Mouse (Mus musculus) hindbrain, embryonic 15.5 days (tissue): ENCODE measurements around the gene Peli1. TPM values are rescaled to one million over a fixed set of nuclear protein-coding genes. Genes with fewer than 3 reads are reported as not detected.

ENCODE experiments used
- ATAC-seq: fragments of 200-750 bp; cut with Nextera tagmentation; 2 replicates; pipeline ENCODE4 v1.8.0; 2017; ENCODE audit warnings: low read depth, moderate number of reproducible peaks, moderate TSS enrichment; ENCODE audit not compliant: low FRiP score
- H3K27ac ChIP-seq: fragments of 300-500 bp; sonication (generic); replicated peaks from 2 replicates; pipeline ENCODE4 v1.5.1; 2015; ENCODE audit warnings: mild to moderate bottlenecking, inconsistent platforms
- H3K27me3 ChIP-seq: fragments of 300-500 bp; sonication (generic); 2 replicates; pipeline ENCODE4 v1.6.1; 2015; ENCODE audit warnings: control low read depth, inconsistent platforms
- H3K36me3 ChIP-seq: fragments of 300-500 bp; sonication (generic); 2 replicates; pipeline ENCODE4 v1.6.1; 2015; ENCODE audit warnings: control low read depth, inconsistent platforms
- H3K4me1 ChIP-seq: fragments of 300-500 bp; sonication (generic); replicated peaks from 2 replicates; pipeline ENCODE4 v1.6.1; 2015; ENCODE audit warnings: control low read depth, inconsistent platforms
- H3K4me2 ChIP-seq: fragments of 300-500 bp; sonication (generic); 2 replicates; pipeline ENCODE4 v1.6.1; 2015; ENCODE audit warnings: moderate library complexity, mild to moderate bottlenecking, inconsistent platforms
- H3K4me3 ChIP-seq: fragments of 300-500 bp; sonication (generic); 2 replicates; pipeline ENCODE4 v1.5.1; 2015; ENCODE audit warnings: mild to moderate bottlenecking, inconsistent platforms
- H3K9ac ChIP-seq: fragments of 300-500 bp; sonication (generic); 2 replicates; pipeline ENCODE4 v1.6.1; 2015; ENCODE audit warnings: inconsistent platforms
- H3K9me3 ChIP-seq: fragments of 300-500 bp; sonication (generic); 2 replicates; pipeline ENCODE4 v1.6.1; 2016; ENCODE audit warnings: control low read depth, inconsistent platforms
- WGBS: fragments of 180-500 bp; shearing (Covaris S2); methylation state at CpG from one replicate; pipeline ENCODE4 v1.1.7; 2015; 5-methylcytosine and 5-hydroxymethylcytosine counted together
- polyA plus RNA-seq: library from polyadenylated mRNA; unstranded; fragments of >200 nt; fragmentation: Nextera tagmentation; extraction: Ambion mirVana; gene quantifications from 2 replicates; pipeline ENCODE4 v1.2.1, GENCODE M21; 2015

Peli1 gene
- polyA plus RNA-seq, 1 experiment from 2014 or later, result 67.0 TPM

- Histone ChIP-seq H3K4me1 (no peaks in the 10 kb centered on the region), H3K9me3 (no peaks in the 10 kb centered on the region), H3K4me2 (no peak overlapping the region), H3K27me3 (no peaks in the 10 kb centered on the region), H3K27ac (no peak overlapping the region), H3K4me3 (no peak overlapping the region), H3K9ac (no peak overlapping the region), H3K36me3 (no peaks in the 10 kb centered on the region)
- 85% methylated on average over 2 of the region's 2 CpGs for WGBS
- ATAC-seq, result no peak
Observed at GRCm38 (mm10) chr11:21122399-21122798, 31.3 kb downstream of the Peli1 start.

DNA sequence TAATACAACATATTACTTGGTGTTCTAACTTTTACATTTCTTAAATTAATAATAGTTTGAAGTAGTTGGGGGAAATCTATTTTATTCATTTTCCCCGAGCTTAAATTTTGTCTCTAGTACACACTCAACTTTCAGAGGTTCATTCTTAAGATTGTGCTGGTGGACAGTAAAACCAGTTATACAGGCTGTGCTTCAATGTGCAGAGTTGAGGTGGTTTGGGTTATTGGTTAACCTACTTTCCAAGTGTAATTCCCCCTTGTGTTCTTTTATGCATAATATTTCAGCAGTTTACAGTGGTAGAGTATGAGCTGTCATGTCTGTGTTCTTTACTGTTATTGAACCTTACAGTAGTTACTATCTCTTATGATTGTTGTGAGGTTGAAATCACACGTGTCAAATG lies 40.6 kb downstream of the Peli1 start:
- Histone ChIP-seq H3K9ac (no peak overlapping the region), H3K4me3 (no peak overlapping the region), H3K27me3 (no peaks in the 10 kb centered on the region), H3K9me3 (no peaks in the 10 kb centered on the region), H3K27ac (no peak overlapping the region), H3K36me3 (peaks cover 6% of the 10 kb centered on the region), H3K4me1 (no peaks in the 10 kb centered on the region), H3K4me2 (no peak overlapping the region)
- ATAC-seq, result no peak
- WGBS, result 91% methylated on average over 2 of the region's 2 CpGs

- WGBS, result 79% methylated on average over 2 of the region's 2 CpGs
- no peak overlapping the region for H3K9ac ChIP-seq
- H3K4me2 ChIP-seq, result no peak overlapping the region
- no peaks in the 10 kb centered on the region for H3K9me3 ChIP-seq
- ATAC-seq, result no peak
- H3K36me3 ChIP-seq, result peaks cover 18% of the 10 kb centered on the region
- no peaks in the 10 kb centered on the region for H3K27me3 ChIP-seq
- no peak overlapping the region for H3K4me3 ChIP-seq
- H3K4me1 ChIP-seq, result no peaks in the 10 kb centered on the region
- H3K27ac ChIP-seq, result no peak overlapping the region
Observed at GRCm38 (mm10) chr11:21134875-21135451, 43.9 kb downstream of the Peli1 start.

GRCm38 (mm10) chr11:21139453-21139852 lies 48.4 kb downstream of the Peli1 start:
- WGBS, result 97% methylated on average over 1 of the region's 1 CpGs
- ATAC-seq, result no peak

GRCm38 (mm10) chr11:21141242-21141641 lies 50.2 kb downstream of the Peli1 start:
- Histone ChIP-seq H3K4me1 (no peaks in the 10 kb centered on the region), H3K4me3 (no peak overlapping the region), H3K4me2 (no peak overlapping the region), H3K9me3 (no peaks in the 10 kb centered on the region), H3K36me3 (peaks cover 30% of the 10 kb centered on the region), H3K9ac (no peak overlapping the region), H3K27ac (no peak overlapping the region), H3K27me3 (no peaks in the 10 kb centered on the region)
- 95% methylated on average over 7 of the region's 7 CpGs for WGBS
- no peak for ATAC-seq

More at GRCm38 (mm10) chr11:21139453-21139852, 48.4 kb downstream of the Peli1 start:
- Histone ChIP-seq H3K9ac (no peak overlapping the region), H3K27ac (no peak overlapping the region), H3K4me3 (no peak overlapping the region), H3K4me2 (no peak overlapping the region), H3K36me3 (peaks cover 30% of the 10 kb centered on the region), H3K4me1 (no peaks in the 10 kb centered on the region), H3K9me3 (no peaks in the 10 kb centered on the region), H3K27me3 (no peaks in the 10 kb centered on the region)

GRCm38 (mm10) chr11:21141755-21142154 lies 50.7 kb downstream of the Peli1 start:
- ATAC-seq, result no peak
- no peak overlapping the region for H3K9ac ChIP-seq
- no peaks in the 10 kb centered on the region for H3K4me1 ChIP-seq
- no peak overlapping the region for H3K4me2 ChIP-seq
- H3K36me3 ChIP-seq, result peaks cover 28% of the 10 kb centered on the region
- H3K4me3 ChIP-seq, result no peak overlapping the region
- WGBS, result 93% methylated on average over 4 of the region's 4 CpGs
- H3K27me3 ChIP-seq, result no peaks in the 10 kb centered on the region
- H3K9me3 ChIP-seq, result no peaks in the 10 kb centered on the region
- no peak overlapping the region for H3K27ac ChIP-seq

GRCm38 (mm10) chr11:21149476-21149875 lies 58.4 kb downstream of the Peli1 start:
- WGBS, result 89% methylated on average over 4 of the region's 4 CpGs
- H3K9me3 ChIP-seq, result no peaks in the 10 kb centered on the region
- H3K27ac ChIP-seq, result no peak overlapping the region
- ATAC-seq, result no peak
- no peak overlapping the region for H3K9ac ChIP-seq
- H3K4me1 ChIP-seq, result no peaks in the 10 kb centered on the region
- no peak overlapping the region for H3K4me2 ChIP-seq
- peaks cover 52% of the 10 kb centered on the region for H3K36me3 ChIP-seq
- H3K4me3 ChIP-seq, result no peak overlapping the region
- no peaks in the 10 kb centered on the region for H3K27me3 ChIP-seq

DNA sequence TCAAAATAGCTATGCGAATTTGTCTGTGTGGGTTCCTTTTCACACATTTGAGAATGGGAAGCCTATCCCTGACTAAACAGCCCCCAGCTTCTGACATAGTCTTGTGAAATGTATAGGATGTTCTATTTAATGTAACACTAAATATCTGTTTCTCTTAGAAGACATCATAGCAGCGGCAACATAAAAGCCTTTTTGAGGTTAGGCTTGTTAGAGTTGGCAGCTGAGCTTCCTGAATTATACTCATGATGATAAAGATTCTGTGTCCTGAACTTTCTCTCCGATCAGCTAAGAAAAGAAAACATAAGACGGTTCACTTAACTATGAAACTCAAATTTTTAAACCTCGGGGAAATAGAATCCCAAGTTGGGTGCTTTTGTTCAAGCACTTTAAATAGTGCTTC lies 59.2 kb downstream of the Peli1 start:
- Histone ChIP-seq H3K36me3 (peaks cover 53% of the 10 kb centered on the region), H3K4me2 (no peak overlapping the region), H3K27ac (no peak overlapping the region), H3K4me1 (no peaks in the 10 kb centered on the region), H3K27me3 (no peaks in the 10 kb centered on the region), H3K4me3 (no peak overlapping the region), H3K9me3 (no peaks in the 10 kb centered on the region), H3K9ac (no peak overlapping the region)
- ATAC-seq, result no peak
- WGBS, result 91% methylated on average over 5 of the region's 5 CpGs

GRCm38 (mm10) chr11:21151672-21152071 lies 60.6 kb downstream of the Peli1 start:
- Histone ChIP-seq H3K4me2 (no peak overlapping the region), H3K36me3 (peaks cover 49% of the 10 kb centered on the region), H3K9me3 (no peaks in the 10 kb centered on the region), H3K27ac (no peak overlapping the region), H3K4me3 (no peak overlapping the region), H3K9ac (no peak overlapping the region), H3K27me3 (no peaks in the 10 kb centered on the region), H3K4me1 (no peaks in the 10 kb centered on the region)
- WGBS, result 100% methylated on average over 1 of the region's 1 CpGs
- no peak for ATAC-seq

GRCm38 (mm10) chr11:21153111-21153510 lies 62.0 kb downstream of the Peli1 start:
- 79% methylated on average over 4 of the region's 4 CpGs for WGBS
- Histone ChIP-seq H3K27me3 (no peaks in the 10 kb centered on the region), H3K9ac (no peak overlapping the region), H3K4me3 (no peak overlapping the region), H3K27ac (no peak overlapping the region), H3K4me2 (no peak overlapping the region), H3K9me3 (no peaks in the 10 kb centered on the region), H3K36me3 (peaks cover 40% of the 10 kb centered on the region), H3K4me1 (no peaks in the 10 kb centered on the region)
- ATAC-seq, result no peak

- no peak for ATAC-seq
- no peaks in the 10 kb centered on the region for H3K27me3 ChIP-seq
- H3K27ac ChIP-seq, result no peak overlapping the region
- H3K36me3 ChIP-seq, result peaks cover 14% of the 10 kb centered on the region
- H3K4me3 ChIP-seq, result no peak overlapping the region
- WGBS, result 75% methylated on average over 4 of the region's 4 CpGs
- H3K4me2 ChIP-seq, result no peak overlapping the region
- no peak overlapping the region for H3K9ac ChIP-seq
- no peaks in the 10 kb centered on the region for H3K9me3 ChIP-seq
- H3K4me1 ChIP-seq, result no peaks in the 10 kb centered on the region
Observed at GRCm38 (mm10) chr11:21157595-21157994, 66.5 kb downstream of the Peli1 start.

- Histone ChIP-seq H3K27ac (no peak overlapping the region), H3K4me3 (no peak overlapping the region), H3K4me1 (peaks cover 15% of the 10 kb centered on the region), H3K9me3 (no peaks in the 10 kb centered on the region), H3K9ac (no peak overlapping the region), H3K36me3 (no peaks in the 10 kb centered on the region), H3K4me2 (no peak overlapping the region), H3K27me3 (no peaks in the 10 kb centered on the region)
- ATAC-seq, result no peak
- 87% methylated on average over 5 of the region's 5 CpGs for WGBS
Observed at GRCm38 (mm10) chr11:21162093-21162492, 71.0 kb downstream of the Peli1 start.

- ATAC-seq, result no peak
- WGBS, result 66% methylated on average over 7 of the region's 7 CpGs
Observed at GRCm38 (mm10) chr11:21163143-21163542, 72.1 kb downstream of the Peli1 start.

More at GRCm38 (mm10) chr11:21163143-21163542, 72.1 kb downstream of the Peli1 start:
- no peak overlapping the region for H3K4me3 ChIP-seq
- no peaks in the 10 kb centered on the region for H3K36me3 ChIP-seq
- H3K4me2 ChIP-seq, result no peak overlapping the region
- H3K4me1 ChIP-seq, result peaks cover 15% of the 10 kb centered on the region
- H3K27ac ChIP-seq, result no peak overlapping the region
- no peak overlapping the region for H3K9ac ChIP-seq
- no peaks in the 10 kb centered on the region for H3K27me3 ChIP-seq
- no peaks in the 10 kb centered on the region for H3K9me3 ChIP-seq
